Mouse (Mus musculus) testis, adult 2 months (tissue): Measurements from ENCODE around the gene Rmi2. TPM values are rescaled to one million over a fixed set of nuclear protein-coding genes. Genes with fewer than 3 reads are reported as not detected.

Experiments
- H3K27ac ChIP-seq: fragments of 200-500 bp; 2 replicates; pipeline ENCODE4 v1.5.1; 2012; ENCODE audit warnings: low read depth, low read length; ENCODE audit not compliant: control insufficient read depth, insufficient read depth
- H3K27me3 ChIP-seq: fragments of 200-500 bp; 2 replicates; pipeline ENCODE4 v1.6.1; 2012; ENCODE audit warnings: mild to moderate bottlenecking, low read length, moderate library complexity; ENCODE audit not compliant: control insufficient read depth, insufficient read depth
- H3K36me3 ChIP-seq: fragments of 200-500 bp; 2 replicates; pipeline ENCODE4 v1.6.1; 2012; ENCODE audit warnings: mild to moderate bottlenecking, low read length; ENCODE audit not compliant: control insufficient read depth, insufficient read depth
- H3K4me1 ChIP-seq: fragments of 200-500 bp; 2 replicates; pipeline ENCODE4 v1.6.1; 2012; ENCODE audit warnings: low read length; ENCODE audit not compliant: control insufficient read depth, insufficient read depth
- H3K4me3 ChIP-seq: fragments of 200-500 bp; 2 replicates; pipeline ENCODE4 v1.5.1; 2012; ENCODE audit warnings: low read depth, mild to moderate bottlenecking, low read length, moderate library complexity, mixed read lengths; ENCODE audit not compliant: control insufficient read depth
- CTCF ChIP-seq: fragments of 200-500 bp; IDR thresholded peaks from 2 replicates; pipeline ENCODE4 v1.5.1; 2012; ENCODE audit warnings: low read depth, mild to moderate bottlenecking, inconsistent platforms, low read length, moderate library complexity; ENCODE audit not compliant: control insufficient read depth, insufficient read depth, insufficient replicate concordance
- POLR2A ChIP-seq: fragments of 200-500 bp; IDR thresholded peaks from 2 replicates; pipeline ENCODE4 v1.6.1; 2012; ENCODE audit warnings: low read depth, mild to moderate bottlenecking, inconsistent platforms, low read length, moderate library complexity; ENCODE audit not compliant: control insufficient read depth
- polyA plus RNA-seq: library from polyadenylated mRNA; depleted of rRNA; stranded (reverse); fragments of >200 nt; gene quantifications from 2 replicates; pipeline ENCODE4 v1.2.3, GENCODE M21; 2012; rRNA removed

Rmi2 gene
- polyA plus RNA-seq, result 1.5 and 1.7 TPM in 2 replicates

GRCm38 (mm10) chr16:10834911-10835587 is at the start of gene Rmi2:
Gene Rmi2 (plus strand): TSS chr16:10835059.
- Histone ChIP-seq H3K4me1 (peaks cover 5% of the 10 kb centered on the region; the same call in 1 of the 2 replicates), H3K27ac (peak within 1 kb of the TSS; percentile 74), H3K4me3 (peak within 1 kb of the TSS; percentile 79), H3K27me3 (no peaks in the 10 kb centered on the region), H3K36me3 (no peaks in the 10 kb centered on the region)
- TF ChIP-seq POLR2A (peak; percentile 59; the same call in 1 of the 2 replicates), CTCF (no peak)

- Histone ChIP-seq H3K4me3 (peak within 1 kb of the TSS; percentile 97), H3K27ac (peak within 1 kb of the TSS; percentile 89), H3K36me3 (no peaks in the 10 kb centered on the region), H3K4me1 (peaks cover 12% of the 10 kb centered on the region), H3K27me3 (no peaks in the 10 kb centered on the region)
- no peak for TF ChIP-seq CTCF
- TF ChIP-seq POLR2A, result peak; percentile 55
These were observed 49.3 kb upstream of the Rmi2 start, which contains the start of gene Socs1 for GRCm38 (mm10) chr16:10785371-10786231. Gene Socs1 (minus strand): TSS chr16:10785536.

GRCm38 (mm10) chr16:10786288-10786687 is 48.6 kb upstream of the Rmi2 start:
- peaks cover 12% of the 10 kb centered on the region for H3K4me1 ChIP-seq
- no peaks in the 10 kb centered on the region for H3K27me3 ChIP-seq
- peak overlapping the region; percentile 67 for H3K27ac ChIP-seq
- TF ChIP-seq CTCF, result peak; percentile 68; the same call in 1 of the 2 replicates
- TF ChIP-seq POLR2A, result peak; percentile 80; the same call in 1 of the 2 replicates
- H3K36me3 ChIP-seq, result no peaks in the 10 kb centered on the region
- H3K4me3 ChIP-seq, result peak overlapping the region; percentile 97

GRCm38 (mm10) chr16:10786782-10787547 is 47.9 kb upstream of the Rmi2 start:
- Histone ChIP-seq H3K27ac (peak overlapping the region; percentile 67), H3K4me3 (peak overlapping the region; percentile 97), H3K36me3 (no peaks in the 10 kb centered on the region), H3K27me3 (no peaks in the 10 kb centered on the region), H3K4me1 (peaks cover 12% of the 10 kb centered on the region)
- TF ChIP-seq CTCF, result peak; percentile 16; the same call in 1 of the 2 replicates
- peak; percentile 83 for TF ChIP-seq POLR2A

- TF ChIP-seq POLR2A (no peak), CTCF (no peak)
- Histone ChIP-seq H3K27ac (no peak overlapping the region), H3K4me3 (peak overlapping the region; percentile 97), H3K4me1 (peaks cover 12% of the 10 kb centered on the region), H3K36me3 (no peaks in the 10 kb centered on the region), H3K27me3 (no peaks in the 10 kb centered on the region)
These were observed 47.3 kb upstream of the Rmi2 start for GRCm38 (mm10) chr16:10787548-10788058.

- peak within 1 kb of the TSS; percentile 97 for H3K4me3 ChIP-seq
These were observed 46.6 kb upstream of the Rmi2 start, which contains the start of gene Tnp2 for GRCm38 (mm10) chr16:10788271-10788670. Gene Tnp2 (minus strand): TSS chr16:10788660.

More at GRCm38 (mm10) chr16:10788271-10788670, 46.6 kb upstream of the Rmi2 start, which contains the start of gene Tnp2:
- Histone ChIP-seq H3K36me3 (no peaks in the 10 kb centered on the region), H3K27ac (peak within 1 kb of the TSS; percentile 78), H3K27me3 (no peaks in the 10 kb centered on the region), H3K4me1 (peaks cover 12% of the 10 kb centered on the region)
- TF ChIP-seq CTCF (no peak), POLR2A (peak; percentile 66; the same call in 1 of the 2 replicates)
